Mouse (Mus musculus): ENCODE results near the gene Cpeb3. TPM values are rescaled to one million over a fixed set of nuclear protein-coding genes. Genes with fewer than 3 reads are reported as not detected.

The Cpeb3 gene
- total RNA-seq, 2 experiments from 2014 or later, result 33.6 to 37.2 TPM

GRCm38 (mm10) chr19:37009878-37010281, 198.5 kb downstream of the Cpeb3 start:
- intact Hi-C loops (cut with DNase I; ENCODE audit: low total_unique reads), result no loop called here
- DNase-seq, result no peak

GRCm38 (mm10) chr19:37004557-37004956, 203.8 kb downstream of the Cpeb3 start:
- DNase-seq, result no peak
- intact Hi-C loops (cut with DNase I; ENCODE audit: low total_unique reads), result no loop called here

Other genes with a start within 250 kb of the Cpeb3 start
- 10 to 100 TPM; 61.5 to 64.8 TPM for gene March5, start 1.1 kb downstream of the Cpeb3 start, total RNA-seq (2021)
- 100 to 1,000 TPM in 1 of 2 experiments, 10 to 100 TPM in 1; 92.4 to 130 TPM for gene Ide, start 129.3 kb upstream of the Cpeb3 start, total RNA-seq (2021)
- gene Kif11, start 167.8 kb upstream of the Cpeb3 start, total RNA-seq (2021), result 1 to 10 TPM; 3.2 to 3.6 TPM
- gene Hhex, start 226.2 kb upstream of the Cpeb3 start, total RNA-seq (2021), result 1 to 10 TPM; 3.4 to 3.9 TPM